Mouse (Mus musculus) stomach, embryonic 14.5 days (tissue): Measurements from ENCODE around the gene Tbc1d14. TPM values are rescaled to one million over a fixed set of nuclear protein-coding genes. Genes with fewer than 3 reads are reported as not detected.

ENCODE experiments used
- ATAC-seq: fragments of 200-750 bp; cut with Nextera tagmentation; 2 replicates; pipeline ENCODE4 v1.8.0; 2017; ENCODE audit warnings: low read depth, moderate TSS enrichment; ENCODE audit not compliant: insufficient number of reproducible peaks, insufficient read depth, low FRiP score
- H3K27ac ChIP-seq: fragments of 300-500 bp; sonication (generic); 2 replicates; pipeline ENCODE4 v1.5.1; 2014; ENCODE audit warnings: mild to moderate bottlenecking, low read length, moderate library complexity, mixed read lengths
- H3K27me3 ChIP-seq: fragments of 300-500 bp; sonication (generic); 2 replicates; pipeline ENCODE4 v1.6.1; 2014; ENCODE audit warnings: low read length, control low read depth, mixed read lengths; ENCODE audit not compliant: control insufficient read depth, insufficient read depth
- H3K36me3 ChIP-seq: fragments of 300-500 bp; sonication (generic); 2 replicates; pipeline ENCODE4 v1.6.1; 2014; ENCODE audit warnings: mild to moderate bottlenecking, control low read depth, low read length, moderate library complexity, mixed read lengths; ENCODE audit not compliant: control insufficient read depth, insufficient read depth
- H3K4me1 ChIP-seq: fragments of 300-500 bp; sonication (generic); 2 replicates; pipeline ENCODE4 v1.6.1; 2014; ENCODE audit warnings: low read length, control low read depth, mixed read lengths; ENCODE audit not compliant: control insufficient read depth, insufficient read depth
- H3K4me2 ChIP-seq: fragments of 300-500 bp; sonication (generic); replicated peaks from 2 replicates; pipeline ENCODE4 v1.6.1; 2014; ENCODE audit warnings: low read depth, low read length, control low read depth
- H3K4me3 ChIP-seq: fragments of 300-500 bp; sonication (generic); 2 replicates; pipeline ENCODE4 v1.5.1; 2014; ENCODE audit warnings: low read depth, low read length, control low read depth
- H3K9ac ChIP-seq: fragments of 300-500 bp; sonication (generic); replicated peaks from 2 replicates; pipeline ENCODE4 v1.6.1; 2014; ENCODE audit warnings: low read depth, mild to moderate bottlenecking, control low read depth, low read length, moderate library complexity, mixed read lengths
- H3K9me3 ChIP-seq: fragments of 300-500 bp; sonication (generic); 2 replicates; pipeline ENCODE4 v1.6.1; 2016; ENCODE audit warnings: low read depth, low read length, control low read depth; ENCODE audit not compliant: control insufficient read depth
- WGBS: fragments of 180-500 bp; shearing (Covaris S2); extraction: QIAGEN DNeasy Blood & Tissue Kit; methylation state at CpG from one replicate; pipeline ENCODE4 v1.1.7; 2014; 5-methylcytosine and 5-hydroxymethylcytosine counted together
- polyA plus RNA-seq: library from polyadenylated mRNA; unstranded; fragments of >200 nt; fragmentation: Nextera tagmentation; extraction: Ambion mirVana; gene quantifications from 2 replicates; pipeline ENCODE4 v1.2.1, GENCODE M21; 2014

The Tbc1d14 gene
- polyA plus RNA-seq, 1 experiment from 2014 or later = 41.8 TPM

DNA sequence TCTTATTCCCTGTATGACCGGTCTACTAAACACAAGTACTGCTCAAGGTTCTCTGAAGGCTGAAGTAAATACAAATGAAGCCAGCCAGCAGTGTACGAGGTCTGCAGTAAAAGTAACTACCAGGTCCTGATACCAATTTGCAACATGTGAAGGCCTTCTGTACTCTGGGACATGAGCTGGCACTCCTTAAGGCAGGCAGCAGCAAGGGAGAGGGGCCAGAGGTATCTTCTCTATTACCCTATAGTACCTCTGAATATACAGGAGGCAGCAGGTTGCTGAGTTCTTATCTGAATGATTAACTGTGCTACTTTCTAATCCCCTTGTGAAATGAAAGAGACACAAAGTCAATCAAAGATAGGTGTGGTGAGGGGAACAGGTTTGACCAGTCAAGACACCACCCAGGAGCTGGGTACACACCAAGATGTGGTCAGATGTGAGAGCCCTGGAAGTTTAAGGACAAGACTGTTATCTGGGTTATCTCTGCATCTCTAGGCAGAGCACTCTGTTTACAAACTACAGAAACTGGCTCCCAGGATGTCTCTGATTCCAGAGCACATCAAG lies 15.9 kb upstream of the Tbc1d14 start:
- no peak overlapping the region for H3K4me2 ChIP-seq
- WGBS = 81% methylated on average over 2 of the region's 2 CpGs
- no peaks in the 10 kb centered on the region for H3K4me1 ChIP-seq
- H3K9ac ChIP-seq = no peak overlapping the region
- ATAC-seq = no peak
- H3K9me3 ChIP-seq = no peaks in the 10 kb centered on the region
- no peak overlapping the region for H3K4me3 ChIP-seq
- H3K27ac ChIP-seq = no peak overlapping the region
- H3K27me3 ChIP-seq = no peaks in the 10 kb centered on the region
- H3K36me3 ChIP-seq = peaks cover 43% of the 10 kb centered on the region

DNA sequence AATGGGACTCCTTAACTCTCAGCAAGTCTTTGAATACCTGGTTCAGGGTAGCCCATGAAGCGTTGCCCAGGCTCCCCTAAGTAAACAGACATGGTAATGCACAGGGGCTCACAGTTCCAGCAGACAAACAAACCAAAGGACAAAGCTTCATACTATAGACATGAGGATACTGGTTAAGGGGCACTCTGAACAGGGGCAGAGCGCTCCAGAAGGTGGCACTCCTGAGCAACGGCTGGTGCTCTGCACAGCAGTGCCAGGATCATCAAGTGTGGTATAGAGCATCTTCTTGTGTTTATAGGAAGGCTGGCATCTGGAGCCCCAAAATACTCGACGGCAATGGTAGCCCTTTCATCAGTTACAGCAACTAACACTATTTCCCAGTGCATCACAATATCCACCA lies 10.0 kb upstream of the Tbc1d14 start:
- Histone ChIP-seq H3K4me1 (no peaks in the 10 kb centered on the region), H3K27me3 (no peaks in the 10 kb centered on the region), H3K4me2 (no peak overlapping the region), H3K9me3 (no peaks in the 10 kb centered on the region), H3K9ac (no peak overlapping the region), H3K27ac (no peak overlapping the region), H3K4me3 (no peak overlapping the region), H3K36me3 (peaks cover 59% of the 10 kb centered on the region)
- ATAC-seq = no peak
- WGBS = 80% methylated on average over 5 of the region's 5 CpGs

DNA sequence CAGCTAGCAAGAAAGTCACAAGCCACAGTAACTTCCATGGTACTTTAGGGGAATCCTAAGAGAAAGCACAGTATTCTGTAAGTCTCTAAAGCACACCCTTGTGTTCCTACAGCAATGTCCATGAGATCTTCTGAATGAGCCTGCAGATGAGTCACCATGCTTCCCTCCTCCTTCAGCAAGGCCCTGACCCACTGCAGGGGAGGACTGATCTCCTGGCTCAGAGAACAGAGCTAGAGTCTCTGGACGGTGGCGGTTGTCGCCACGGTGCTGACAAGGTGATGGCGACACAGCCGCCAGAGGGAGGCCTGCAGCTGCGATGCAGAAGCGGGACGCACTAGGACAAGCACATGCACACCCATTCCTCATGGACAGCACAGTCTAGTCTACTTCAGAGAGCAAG lies 9.0 kb upstream of the Tbc1d14 start:
- Histone ChIP-seq H3K4me3 (no peak overlapping the region), H3K27ac (no peak overlapping the region), H3K9ac (no peak overlapping the region), H3K9me3 (no peaks in the 10 kb centered on the region), H3K4me2 (no peak overlapping the region), H3K4me1 (no peaks in the 10 kb centered on the region), H3K27me3 (no peaks in the 10 kb centered on the region), H3K36me3 (peaks cover 56% of the 10 kb centered on the region)
- WGBS = 90% methylated on average over 9 of the region's 9 CpGs
- no peak for ATAC-seq

DNA sequence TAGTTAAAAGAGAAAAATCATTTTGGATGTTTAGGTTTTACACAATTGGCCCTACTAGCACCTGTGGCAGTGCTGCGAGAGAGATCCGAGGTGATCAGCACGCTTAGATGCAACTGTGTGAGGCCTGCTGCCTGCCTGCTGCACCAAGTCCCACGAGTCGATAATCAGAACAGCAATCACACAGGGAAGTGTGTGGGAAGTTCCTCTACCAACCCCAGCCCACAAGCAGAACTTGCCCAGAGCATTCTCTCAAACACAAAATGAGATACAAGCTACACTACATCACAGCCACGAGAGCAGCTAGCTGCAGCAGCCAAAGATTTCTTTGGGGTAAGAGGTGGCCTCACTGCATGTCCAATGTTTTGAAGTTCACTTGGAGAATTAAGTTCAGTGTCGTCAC lies 8.4 kb upstream of the Tbc1d14 start:
- ATAC-seq = no peak
- Histone ChIP-seq H3K27me3 (no peaks in the 10 kb centered on the region), H3K4me1 (no peaks in the 10 kb centered on the region), H3K4me2 (no peak overlapping the region), H3K4me3 (no peak overlapping the region), H3K9ac (no peak overlapping the region), H3K36me3 (peaks cover 51% of the 10 kb centered on the region), H3K27ac (no peak overlapping the region), H3K9me3 (no peaks in the 10 kb centered on the region)
- 91% methylated on average over 7 of the region's 7 CpGs for WGBS

DNA sequence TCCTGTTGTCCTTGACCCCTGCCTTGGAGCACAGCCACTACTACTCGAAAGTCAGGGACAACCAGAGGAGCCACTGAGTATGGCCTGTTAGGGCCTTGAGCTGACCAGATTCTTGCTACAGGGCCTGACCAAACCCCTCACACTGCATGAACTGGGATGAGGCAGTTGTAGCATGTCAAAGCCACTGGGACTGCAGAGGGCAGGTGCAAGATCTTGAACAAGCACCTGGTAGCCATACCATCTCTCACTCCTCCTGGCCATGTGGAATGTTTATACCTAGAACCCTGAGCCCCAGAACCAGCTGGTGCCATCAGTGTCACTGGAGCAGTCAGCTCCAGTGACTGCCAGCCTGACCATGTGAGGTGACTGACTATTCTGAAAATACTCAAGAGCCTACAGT lies 5.8 kb upstream of the Tbc1d14 start:
- no peaks in the 10 kb centered on the region for H3K9me3 ChIP-seq
- 68% methylated on average over 1 of the region's 1 CpGs for whole genome bisulfite sequencing
- no peak overlapping the region for H3K27ac ChIP-seq
- H3K27me3 ChIP-seq = no peaks in the 10 kb centered on the region
- H3K36me3 ChIP-seq = peaks cover 28% of the 10 kb centered on the region
- no peak overlapping the region for H3K4me2 ChIP-seq
- no peak overlapping the region for H3K4me3 ChIP-seq
- no peak for ATAC-seq
- no peaks in the 10 kb centered on the region for H3K4me1 ChIP-seq
- H3K9ac ChIP-seq = no peak overlapping the region

DNA sequence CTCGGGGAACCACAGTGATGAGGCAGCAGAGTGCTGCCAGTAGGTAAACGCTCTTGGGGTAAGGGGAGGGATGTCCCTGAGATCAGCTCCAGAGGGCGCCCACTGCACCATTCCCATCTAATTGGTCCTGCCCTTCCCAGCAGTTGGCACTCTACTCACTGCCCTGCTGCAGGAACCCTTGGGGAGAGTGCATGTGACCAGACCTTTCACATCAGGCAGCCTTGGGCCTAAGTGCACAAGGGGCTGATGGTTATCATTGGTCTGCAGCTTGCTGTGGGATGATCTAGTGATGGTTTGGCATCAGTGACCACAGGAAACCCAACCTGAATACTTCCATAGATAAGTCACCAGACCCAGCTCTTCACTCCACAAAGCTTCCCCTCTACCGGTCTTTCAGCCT lies 4.6 kb upstream of the Tbc1d14 start:
- no peaks in the 10 kb centered on the region for H3K4me1 ChIP-seq
- no peak overlapping the region for H3K4me2 ChIP-seq
- no peak overlapping the region for H3K9ac ChIP-seq
- WGBS = 36% methylated on average over 4 of the region's 4 CpGs
- H3K36me3 ChIP-seq = peaks cover 23% of the 10 kb centered on the region
- no peak overlapping the region for H3K4me3 ChIP-seq
- no peak overlapping the region for H3K27ac ChIP-seq
- no peaks in the 10 kb centered on the region for H3K9me3 ChIP-seq
- H3K27me3 ChIP-seq = no peaks in the 10 kb centered on the region
- ATAC-seq = no peak

DNA sequence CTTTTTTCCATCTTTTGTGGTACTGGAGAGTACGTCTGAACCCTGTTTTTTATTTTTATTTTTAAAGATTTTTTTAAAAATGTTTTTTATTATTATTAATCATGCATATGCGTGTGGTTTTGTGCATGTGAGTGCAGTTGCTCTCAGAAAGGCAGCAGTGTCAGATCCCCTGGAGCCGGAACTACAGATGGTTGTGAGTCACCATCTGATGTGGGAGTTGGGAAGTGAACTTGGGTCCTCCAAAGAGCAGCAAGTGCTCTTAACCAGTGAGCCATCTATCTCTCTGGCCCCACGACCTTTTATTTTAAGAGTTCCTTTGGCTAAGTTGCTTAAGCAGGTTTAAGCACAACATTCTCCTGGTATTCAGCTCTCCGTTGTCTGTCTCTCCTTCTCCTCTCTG lies 3.1 kb upstream of the Tbc1d14 start:
- Histone ChIP-seq H3K4me2 (no peak overlapping the region), H3K27ac (no peak overlapping the region), H3K27me3 (no peaks in the 10 kb centered on the region), H3K9ac (no peak overlapping the region), H3K9me3 (no peaks in the 10 kb centered on the region), H3K4me3 (no peak overlapping the region), H3K36me3 (peaks cover 11% of the 10 kb centered on the region), H3K4me1 (no peaks in the 10 kb centered on the region)
- 65% methylated on average over 5 of the region's 5 CpGs for WGBS
- ATAC-seq = no peak

DNA sequence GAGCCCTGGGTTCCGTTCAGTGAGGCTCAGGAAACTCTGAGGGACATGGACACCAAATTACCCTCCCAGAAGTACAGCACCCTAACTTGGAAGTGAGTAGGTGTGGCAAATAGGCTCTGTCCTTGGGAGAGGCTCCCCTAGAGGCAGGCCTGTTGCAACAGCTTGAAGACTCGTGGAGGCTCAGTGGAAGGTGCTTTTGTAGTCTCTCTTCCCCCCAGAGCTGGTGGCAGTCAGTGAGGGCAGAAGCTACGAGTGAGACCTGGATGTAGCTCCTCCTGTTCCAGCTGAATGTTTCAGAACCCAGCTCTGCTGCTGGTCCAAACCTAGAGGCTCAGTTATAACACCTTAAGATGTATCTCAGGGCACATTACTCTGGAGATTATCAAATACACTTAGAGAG lies 2.0 kb upstream of the Tbc1d14 start:
- WGBS = 34% methylated on average over 3 of the region's 3 CpGs

DNA sequence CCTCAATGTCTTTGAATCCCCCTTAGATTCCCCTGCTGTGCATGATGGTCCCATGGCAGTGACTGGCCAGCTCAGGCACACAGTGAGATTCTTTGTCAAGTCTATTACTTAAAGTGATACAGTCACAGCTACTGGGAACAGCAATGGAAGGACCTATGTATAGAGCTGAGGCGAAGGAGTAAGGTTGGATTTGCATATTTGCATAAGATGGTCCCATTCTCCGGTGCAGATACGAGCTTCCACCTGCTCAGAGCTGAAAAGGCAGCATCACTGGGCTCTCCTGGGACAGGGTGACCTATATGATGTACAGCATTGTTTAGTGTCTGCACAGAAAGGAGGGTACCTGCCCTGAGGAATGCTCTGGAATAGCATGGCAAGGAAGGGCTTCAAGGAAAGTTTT lies 1.3 kb upstream of the Tbc1d14 start:
- ATAC-seq = no peak
- Histone ChIP-seq H3K9me3 (no peaks in the 10 kb centered on the region), H3K4me3 (no peak overlapping the region), H3K27ac (no peak overlapping the region), H3K36me3 (no peaks in the 10 kb centered on the region), H3K4me2 (no peak overlapping the region), H3K9ac (no peak overlapping the region), H3K4me1 (no peaks in the 10 kb centered on the region), H3K27me3 (no peaks in the 10 kb centered on the region)
- WGBS = 82% methylated on average over 3 of the region's 3 CpGs

More for the DNA sequence above, 2.0 kb upstream of the Tbc1d14 start:
- no peak for ATAC-seq
- peaks cover 8% of the 10 kb centered on the region for H3K36me3 ChIP-seq
- no peak overlapping the region for H3K4me3 ChIP-seq
- H3K4me1 ChIP-seq = no peaks in the 10 kb centered on the region
- no peak overlapping the region for H3K9ac ChIP-seq
- H3K9me3 ChIP-seq = no peaks in the 10 kb centered on the region
- H3K27me3 ChIP-seq = no peaks in the 10 kb centered on the region
- H3K27ac ChIP-seq = no peak overlapping the region
- H3K4me2 ChIP-seq = no peak overlapping the region
